Mouse (Mus musculus) brain, embryonic 14.5 days (tissue): ENCODE measurements at regions not wholly inside any gene's neighbourhood (a gene's known extent, or its start where the extent isn't known, plus 50 kb on each side); places are given as distances from the start of the nearest gene placed in this dataset.

Experiments used
- CTCF ChIP-seq: fragments of 200-500 bp; IDR thresholded peaks from 2 replicates; pipeline ENCODE4 v1.5.1; 2012; ENCODE audit warnings: inconsistent platforms, mild to moderate bottlenecking, moderate library complexity, borderline replicate concordance; ENCODE audit not compliant: insufficient read depth, insufficient read length; ENCODE audit errors: extremely low read depth
- POLR2A ChIP-seq: fragments of 200-500 bp; IDR thresholded peaks from 2 replicates; pipeline ENCODE4 v1.6.1; 2012; ENCODE audit warnings: mild to moderate bottlenecking, inconsistent platforms, borderline replicate concordance; ENCODE audit not compliant: poor library complexity, insufficient read depth, insufficient read length, severe bottlenecking; ENCODE audit errors: extremely low read depth

GRCm38 (mm10) chr13:51333481-51333880 is 75.0 kb upstream of the S1pr3 start:
- no peak for TF ChIP-seq CTCF
- no peak for TF ChIP-seq POLR2A
